Comparison of ENCODE assay signal across 10 mouse cellular contexts in genomic region chr14:11811142-11811761, GRCm38 (mm10).
DNase-seq lines count a peak whose midpoint lies in the region; ATAC-seq and TF ChIP-seq lines count a peak whose summit lies in the region.
"Had no signal": no experiment of that assay in that cellular context is flagged by ENCODE, and none has a peak within 500 bp of the region (broad histone marks: within the 10 kb centered on the region; RNA-seq: fewer than 3 reads in every experiment).

No protein-coding gene starts in this region.

- peak; percentile 53 for DNase-seq in gastrocnemius, adult 18-20 months (ENCODE audit: low spot score)
- no peak for DNase-seq in gastrocnemius, adult 8-10 months (ENCODE audit: low spot score in 2 of 2)
- peak; percentile 50 for DNase-seq in gastrocnemius, postnatal 25 days
- peak; percentile 44 to 78 for DNase-seq in kidney, postnatal 36 days
- no peak for DNase-seq in T-cell, adult 2 months (ENCODE audit: low spot score)
- DNase-seq in layer of hippocampus, postnatal 10 days (ENCODE audit: low spot score in 2 of 2) = no peak

- 85% methylated on average over 7 of the region's 7 CpGs for WGBS in forebrain, embryonic 12.5 days

- no peak for TF ChIP-seq CTCF in C2C12 (IDR thresholded peaks at IDR 0.05; ENCODE audit: control insufficient read depth, insufficient read depth, insufficient read length)

- H3K4me2 ChIP-seq in forebrain, embryonic 12.5 days = no peak overlapping the region
- H3K4me2 ChIP-seq: intestine, embryonic 15.5 days; neural tube, embryonic 13.5 days had no signal

- no peak for ATAC-seq in forebrain, embryonic 12.5 days (ENCODE audit: low FRiP score)
- ATAC-seq: intestine, embryonic 15.5 days had no signal

- H3K27ac ChIP-seq in forebrain, embryonic 12.5 days = no peak overlapping the region
- H3K27ac ChIP-seq: intestine, embryonic 15.5 days; neural tube, embryonic 13.5 days had no signal

- H3ac ChIP-seq in C2C12 (ENCODE audit: control insufficient read depth, insufficient read length, low read depth) = no peak overlapping the region

- no peak overlapping the region for H3K4me3 ChIP-seq in C2C12 (ENCODE audit: insufficient read depth, poor library complexity, severe bottlenecking)
- H3K4me3 ChIP-seq in forebrain, embryonic 12.5 days (replicated peaks) = no peak overlapping the region
- H3K4me3 ChIP-seq: intestine, embryonic 15.5 days; neural tube, embryonic 13.5 days had no signal

- no peaks in the 10 kb centered on the region for H3K79me2 ChIP-seq in C2C12 (ENCODE audit: control insufficient read depth, insufficient read depth)

- H3K36me3 ChIP-seq in C2C12 (ENCODE audit: control insufficient read depth, insufficient read depth) = no peaks in the 10 kb centered on the region
- H3K36me3 ChIP-seq in forebrain, embryonic 12.5 days (replicated peaks) = no peaks in the 10 kb centered on the region
- H3K36me3 ChIP-seq: intestine, embryonic 15.5 days; neural tube, embryonic 13.5 days had no signal

- no peaks in the 10 kb centered on the region for H3K79me3 ChIP-seq in C2C12 (ENCODE audit: low read depth)

- H3K27me3 ChIP-seq in C2C12 (ENCODE audit: control insufficient read depth, insufficient read depth, insufficient read length) = no peaks in the 10 kb centered on the region
- H3K27me3 ChIP-seq in forebrain, embryonic 12.5 days = no peaks in the 10 kb centered on the region
- H3K27me3 ChIP-seq: intestine, embryonic 15.5 days; neural tube, embryonic 13.5 days had no signal

- no peak overlapping the region for H3K9ac ChIP-seq in forebrain, embryonic 12.5 days
- H3K9ac ChIP-seq: intestine, embryonic 15.5 days; neural tube, embryonic 13.5 days had no signal

- H3K9me3 ChIP-seq in forebrain, embryonic 12.5 days = no peaks in the 10 kb centered on the region
- H3K9me3 ChIP-seq: intestine, embryonic 15.5 days; neural tube, embryonic 13.5 days had no signal

- H3K4me1 ChIP-seq in forebrain, embryonic 12.5 days = peaks cover 8% of the 10 kb centered on the region; the same call in 1 of the 2 replicates
- H3K4me1 ChIP-seq: intestine, embryonic 15.5 days had no signal

TF ChIP-seq in C2C12, 6 proteins besides CTCF, POLR2A, EP300 and RAD21:
- TF ChIP-seq MYOG (IDR thresholded peaks at IDR 0.05; ENCODE audit: control insufficient read depth, extremely low read depth, insufficient read length) (no peak), MAX (IDR thresholded peaks at IDR 0.05) (no peak), FOSL1 (IDR thresholded peaks at IDR 0.05; ENCODE audit: insufficient read depth, low read length, poor library complexity, severe bottlenecking) (no peak), CEBPB (IDR thresholded peaks at IDR 0.05; ENCODE audit: low read depth) (peak; percentile 1), MYOD1 (IDR thresholded peaks at IDR 0.05; ENCODE audit: control insufficient read depth, insufficient read length, low read depth) (no peak), USF1 (IDR thresholded peaks at IDR 0.05; ENCODE audit: low read depth) (no peak)
TF ChIP-seq in C2C12: peak in this region for 1.

Comparison
In these comparisons a context has a peak if more than half of its experiments do, and no peak if none do; other contexts are left out.
1. DNase-seq: peak in gastrocnemius, adult 18-20 months (single experiment), gastrocnemius, postnatal 25 days (single experiment) and kidney, postnatal 36 days (2 of 2); none in gastrocnemius, adult 8-10 months (0 of 2), T-cell, adult 2 months (single experiment) and layer of hippocampus, postnatal 10 days (0 of 2).